Mouse (Mus musculus): Measurements from ENCODE around the gene Pam16. TPM values are rescaled to one million over a fixed set of nuclear protein-coding genes. Genes with fewer than 3 reads are reported as not detected.

Pam16 gene
- polyA plus RNA-seq (2015; fragmentation: Nextera tagmentation; extraction: Ambion mirVana), result 91.2 and 122 TPM in 2 replicates

GRCm38 (mm10) chr16:4624481-4625110 lies at the start of gene Pam16:
Gene Pam16 (minus strand): TSS chr16:4624988.
- no peaks in the 10 kb centered on the region for H3K9me3 ChIP-seq (replicated peaks; ENCODE audit: control insufficient read depth, low read length)
- WGBS, result under 1% methylated on average over 56 of the region's 56 CpGs
- peak within 1 kb of the TSS; percentile 90 for H3K27ac ChIP-seq (ENCODE audit: low read length)
- peak; percentile 89 for ATAC-seq (replicated peaks; ENCODE audit: extremely low read depth, insufficient read depth, low FRiP score)
- H3K27me3 ChIP-seq (ENCODE audit: control insufficient read depth, insufficient read depth, low read length), result no peaks in the 10 kb centered on the region
- peak within 1 kb of the TSS; percentile 89 for H3K4me3 ChIP-seq (ENCODE audit: low read length)
- peak within 1 kb of the TSS; percentile 94 for H3K9ac ChIP-seq (ENCODE audit: low read length)
- H3K4me1 ChIP-seq (ENCODE audit: control insufficient read depth, insufficient read depth, low read length), result peaks cover 28% of the 10 kb centered on the region
- no peaks in the 10 kb centered on the region for H3K36me3 ChIP-seq (ENCODE audit: control insufficient read depth, insufficient read depth)
- H3K4me2 ChIP-seq (ENCODE audit: low read depth, low read length), result peak within 1 kb of the TSS; percentile 88

- Histone ChIP-seq H3K4me3 (ENCODE audit: low read length) (no peak overlapping the region), H3K36me3 (ENCODE audit: control insufficient read depth, insufficient read depth) (peaks cover 9% of the 10 kb centered on the region), H3K4me1 (ENCODE audit: control insufficient read depth, insufficient read depth, low read length) (peaks cover 9% of the 10 kb centered on the region), H3K27me3 (ENCODE audit: control insufficient read depth, insufficient read depth, low read length) (no peaks in the 10 kb centered on the region), H3K4me2 (ENCODE audit: low read depth, low read length) (no peak overlapping the region), H3K9ac (ENCODE audit: low read length) (no peak overlapping the region), H3K9me3 (replicated peaks; ENCODE audit: control insufficient read depth, low read length) (no peaks in the 10 kb centered on the region), H3K27ac (ENCODE audit: low read length) (no peak overlapping the region)
- WGBS, result 83% methylated on average over 4 of the region's 4 CpGs
- no peak for ATAC-seq (replicated peaks; ENCODE audit: extremely low read depth, insufficient read depth, low FRiP score)
Measured at GRCm38 (mm10) chr16:4674091-4674490, 49.3 kb upstream of the Pam16 start.

- no peaks in the 10 kb centered on the region for H3K4me1 ChIP-seq (ENCODE audit: control insufficient read depth, insufficient read depth, low read length)
- no peaks in the 10 kb centered on the region for H3K27me3 ChIP-seq (ENCODE audit: control insufficient read depth, insufficient read depth, low read length)
- no peak overlapping the region for H3K27ac ChIP-seq (ENCODE audit: low read length)
- WGBS, result 61% methylated on average over 5 of the region's 5 CpGs
- no peaks in the 10 kb centered on the region for H3K9me3 ChIP-seq (replicated peaks; ENCODE audit: control insufficient read depth, low read length)
- ATAC-seq (replicated peaks; ENCODE audit: extremely low read depth, insufficient read depth, low FRiP score), result no peak
- H3K9ac ChIP-seq (ENCODE audit: low read length), result no peak overlapping the region
- H3K4me2 ChIP-seq (ENCODE audit: low read depth, low read length), result no peak overlapping the region
- H3K4me3 ChIP-seq (ENCODE audit: low read length), result no peak overlapping the region
- peaks cover 12% of the 10 kb centered on the region; the same call in 1 of the 2 replicates for H3K36me3 ChIP-seq (ENCODE audit: control insufficient read depth, insufficient read depth)
Measured at GRCm38 (mm10) chr16:4670317-4670716, 45.5 kb upstream of the Pam16 start.

- no peak overlapping the region for H3K9ac ChIP-seq (ENCODE audit: low read length)
- no peak overlapping the region for H3K4me2 ChIP-seq (ENCODE audit: low read depth, low read length)
- H3K4me3 ChIP-seq (ENCODE audit: low read length), result no peak overlapping the region
- no peak overlapping the region for H3K27ac ChIP-seq (ENCODE audit: low read length)
- peak; percentile 76 for ATAC-seq (replicated peaks; ENCODE audit: extremely low read depth, insufficient read depth, low FRiP score)
- H3K36me3 ChIP-seq (ENCODE audit: control insufficient read depth, insufficient read depth), result peaks cover 12% of the 10 kb centered on the region; the same call in 1 of the 2 replicates
- H3K4me1 ChIP-seq (ENCODE audit: control insufficient read depth, insufficient read depth, low read length), result peaks cover 3% of the 10 kb centered on the region; the same call in 1 of the 2 replicates
- 17% methylated on average over 3 of the region's 3 CpGs for WGBS
- no peaks in the 10 kb centered on the region for H3K27me3 ChIP-seq (ENCODE audit: control insufficient read depth, insufficient read depth, low read length)
- H3K9me3 ChIP-seq (replicated peaks; ENCODE audit: control insufficient read depth, low read length), result no peaks in the 10 kb centered on the region
Measured at GRCm38 (mm10) chr16:4667190-4667808, 42.5 kb upstream of the Pam16 start.

GRCm38 (mm10) chr16:4665726-4666125 lies 40.9 kb upstream of the Pam16 start:
- Histone ChIP-seq H3K27me3 (ENCODE audit: control insufficient read depth, insufficient read depth, low read length) (no peaks in the 10 kb centered on the region), H3K9me3 (replicated peaks; ENCODE audit: control insufficient read depth, low read length) (no peaks in the 10 kb centered on the region), H3K4me1 (ENCODE audit: control insufficient read depth, insufficient read depth, low read length) (peaks cover 3% of the 10 kb centered on the region; the same call in 1 of the 2 replicates), H3K27ac (ENCODE audit: low read length) (no peak overlapping the region), H3K9ac (ENCODE audit: low read length) (no peak overlapping the region), H3K36me3 (ENCODE audit: control insufficient read depth, insufficient read depth) (peaks cover 12% of the 10 kb centered on the region; the same call in 1 of the 2 replicates), H3K4me2 (ENCODE audit: low read depth, low read length) (no peak overlapping the region), H3K4me3 (ENCODE audit: low read length) (no peak overlapping the region)
- no peak for ATAC-seq (replicated peaks; ENCODE audit: extremely low read depth, insufficient read depth, low FRiP score)
- WGBS, result 93% methylated on average over 2 of the region's 2 CpGs

GRCm38 (mm10) chr16:4663806-4664205 lies 39.0 kb upstream of the Pam16 start:
- WGBS, result 80% methylated on average over 2 of the region's 2 CpGs
- ATAC-seq (replicated peaks; ENCODE audit: extremely low read depth, insufficient read depth, low FRiP score), result no peak
- no peaks in the 10 kb centered on the region for H3K9me3 ChIP-seq (replicated peaks; ENCODE audit: control insufficient read depth, low read length)
- no peak overlapping the region for H3K4me3 ChIP-seq (ENCODE audit: low read length)
- H3K27ac ChIP-seq (ENCODE audit: low read length), result no peak overlapping the region
- H3K4me2 ChIP-seq (ENCODE audit: low read depth, low read length), result no peak overlapping the region
- H3K36me3 ChIP-seq (ENCODE audit: control insufficient read depth, insufficient read depth), result peaks cover 11% of the 10 kb centered on the region; the same call in 1 of the 2 replicates
- H3K9ac ChIP-seq (ENCODE audit: low read length), result no peak overlapping the region
- H3K4me1 ChIP-seq (ENCODE audit: control insufficient read depth, insufficient read depth, low read length), result peaks cover 9% of the 10 kb centered on the region
- no peaks in the 10 kb centered on the region for H3K27me3 ChIP-seq (ENCODE audit: control insufficient read depth, insufficient read depth, low read length)

GRCm38 (mm10) chr16:4661605-4662004 lies 36.8 kb upstream of the Pam16 start:
- no peak for ATAC-seq (replicated peaks; ENCODE audit: extremely low read depth, insufficient read depth, low FRiP score)

GRCm38 (mm10) chr16:4659326-4659725 lies 34.5 kb upstream of the Pam16 start:
- Histone ChIP-seq H3K9me3 (replicated peaks; ENCODE audit: control insufficient read depth, low read length) (no peaks in the 10 kb centered on the region), H3K27me3 (ENCODE audit: control insufficient read depth, insufficient read depth, low read length) (no peaks in the 10 kb centered on the region), H3K36me3 (ENCODE audit: control insufficient read depth, insufficient read depth) (0 out of 2 replicates have a peak, but pooled peaks cover 2% of the 10 kb centered on the region), H3K4me3 (ENCODE audit: low read length) (no peak overlapping the region), H3K4me2 (ENCODE audit: low read depth, low read length) (no peak overlapping the region), H3K4me1 (ENCODE audit: control insufficient read depth, insufficient read depth, low read length) (peaks cover 44% of the 10 kb centered on the region), H3K9ac (ENCODE audit: low read length) (peak overlapping the region; percentile 49), H3K27ac (ENCODE audit: low read length) (peak overlapping the region; percentile 47)
- WGBS, result 18% methylated on average over 2 of the region's 2 CpGs
- no peak for ATAC-seq (replicated peaks; ENCODE audit: extremely low read depth, insufficient read depth, low FRiP score)

More at GRCm38 (mm10) chr16:4661605-4662004, 36.8 kb upstream of the Pam16 start:
- Histone ChIP-seq H3K4me3 (ENCODE audit: low read length) (no peak overlapping the region), H3K36me3 (ENCODE audit: control insufficient read depth, insufficient read depth) (0 out of 2 replicates have a peak, but pooled peaks cover 6% of the 10 kb centered on the region), H3K4me1 (ENCODE audit: control insufficient read depth, insufficient read depth, low read length) (peaks cover 22% of the 10 kb centered on the region), H3K27ac (ENCODE audit: low read length) (no peak overlapping the region), H3K27me3 (ENCODE audit: control insufficient read depth, insufficient read depth, low read length) (no peaks in the 10 kb centered on the region), H3K9me3 (replicated peaks; ENCODE audit: control insufficient read depth, low read length) (no peaks in the 10 kb centered on the region), H3K9ac (ENCODE audit: low read length) (no peak overlapping the region), H3K4me2 (ENCODE audit: low read depth, low read length) (no peak overlapping the region)
- WGBS, result 86% methylated on average over 2 of the region's 2 CpGs

- H3K36me3 ChIP-seq (ENCODE audit: control insufficient read depth, insufficient read depth), result peaks cover 2% of the 10 kb centered on the region; the same call in 1 of the 2 replicates
- 0 out of 2 replicates have a peak overlapping the region, but pooled peaks have one; percentile 14 for H3K4me2 ChIP-seq (ENCODE audit: low read depth, low read length)
- peaks cover 47% of the 10 kb centered on the region for H3K4me1 ChIP-seq (ENCODE audit: control insufficient read depth, insufficient read depth, low read length)
- peak overlapping the region; percentile 49 for H3K9ac ChIP-seq (ENCODE audit: low read length)
- WGBS, result 25% methylated on average over 11 of the region's 11 CpGs
- H3K27me3 ChIP-seq (ENCODE audit: control insufficient read depth, insufficient read depth, low read length), result no peaks in the 10 kb centered on the region
- peak; percentile 66 for ATAC-seq (replicated peaks; ENCODE audit: extremely low read depth, insufficient read depth, low FRiP score)
- peak overlapping the region; percentile 47 for H3K27ac ChIP-seq (ENCODE audit: low read length)
- no peak overlapping the region for H3K4me3 ChIP-seq (ENCODE audit: low read length)
- H3K9me3 ChIP-seq (replicated peaks; ENCODE audit: control insufficient read depth, low read length), result no peaks in the 10 kb centered on the region
Measured at GRCm38 (mm10) chr16:4658781-4659245, 34.0 kb upstream of the Pam16 start.

Data from heart, embryonic 16.5 days (tissue).